Mouse (Mus musculus): ENCODE measurements at regions not wholly inside any gene's neighbourhood (a gene's known extent, or its start where the extent isn't known, plus 50 kb on each side); places are given as distances from the start of the nearest gene placed in this dataset.

DNA sequence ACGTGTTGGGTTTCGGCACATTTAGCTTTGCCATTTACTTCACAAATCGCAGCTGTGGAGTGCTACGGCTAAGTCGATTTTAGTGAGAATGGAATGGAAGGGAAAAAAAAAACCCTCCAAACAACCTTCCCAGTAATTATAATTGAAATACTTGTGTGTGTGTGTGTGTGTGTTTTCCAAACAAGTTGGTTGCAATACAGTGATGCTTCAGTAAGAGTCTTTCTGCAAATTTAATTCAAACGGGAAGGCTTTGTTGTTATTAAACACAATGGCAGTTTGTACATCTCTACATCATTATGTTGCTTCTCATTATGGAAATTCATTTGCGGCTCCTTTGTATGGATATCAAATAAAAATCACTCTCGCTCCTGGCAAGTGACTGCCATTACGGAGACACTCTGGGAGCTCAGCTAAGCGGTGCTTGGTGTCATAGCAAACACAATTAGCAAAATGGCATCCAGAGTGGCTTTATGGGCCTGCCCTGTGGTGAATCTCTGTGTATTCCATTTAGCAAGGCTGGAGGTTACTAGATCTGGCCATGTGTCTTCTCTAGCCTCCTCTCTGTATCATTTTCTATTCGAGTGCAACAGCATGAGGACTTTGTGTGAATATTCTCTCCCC is 165.4 kb upstream of the Kif2a start:
- Histone ChIP-seq H3K9me3 (no peaks in the 10 kb centered on the region), H3K36me3 (replicated peaks) (no peaks in the 10 kb centered on the region), H3K9ac (no peak overlapping the region), H3K4me3 (no peak overlapping the region), H3K27ac (0 out of 2 replicates have a peak overlapping the region, but pooled peaks have one; percentile 26), H3K4me2 (no peak overlapping the region), H3K27me3 (replicated peaks) (no peaks in the 10 kb centered on the region), H3K4me1 (0 out of 2 replicates have a peak, but pooled peaks cover 2% of the 10 kb centered on the region)
- no peak for ATAC-seq (replicated peaks)
- WGBS, result 67% methylated on average over 11 of the region's 11 CpGs

DNA sequence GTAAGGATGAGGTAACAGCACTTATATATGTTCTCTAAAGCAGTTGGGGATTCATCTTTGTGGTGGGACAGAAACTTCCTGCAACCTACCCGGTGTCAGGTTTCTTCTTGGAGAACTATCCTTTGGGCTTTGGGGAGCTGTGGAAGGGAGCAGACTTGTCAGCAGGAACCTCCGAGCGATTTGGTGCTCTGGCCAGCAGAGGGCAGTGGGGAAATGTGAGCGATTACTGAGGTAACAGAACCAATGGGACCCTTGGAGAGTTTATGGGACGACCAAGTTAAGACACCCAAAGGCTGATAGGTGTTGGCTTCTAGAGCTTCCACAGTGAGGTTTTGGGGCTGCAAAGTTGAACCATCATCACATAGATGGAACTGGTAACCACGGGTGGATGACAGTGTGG is 160.6 kb upstream of the Kif2a start:
- Histone ChIP-seq H3K27me3 (replicated peaks) (no peaks in the 10 kb centered on the region), H3K4me3 (no peak overlapping the region), H3K4me2 (no peak overlapping the region), H3K36me3 (replicated peaks) (no peaks in the 10 kb centered on the region), H3K9me3 (no peaks in the 10 kb centered on the region), H3K9ac (no peak overlapping the region), H3K27ac (no peak overlapping the region), H3K4me1 (0 out of 2 replicates have a peak, but pooled peaks cover under 1% of the 10 kb centered on the region)
- WGBS, result 21% methylated on average over 6 of the region's 6 CpGs
- ATAC-seq (replicated peaks), result no peak

DNA sequence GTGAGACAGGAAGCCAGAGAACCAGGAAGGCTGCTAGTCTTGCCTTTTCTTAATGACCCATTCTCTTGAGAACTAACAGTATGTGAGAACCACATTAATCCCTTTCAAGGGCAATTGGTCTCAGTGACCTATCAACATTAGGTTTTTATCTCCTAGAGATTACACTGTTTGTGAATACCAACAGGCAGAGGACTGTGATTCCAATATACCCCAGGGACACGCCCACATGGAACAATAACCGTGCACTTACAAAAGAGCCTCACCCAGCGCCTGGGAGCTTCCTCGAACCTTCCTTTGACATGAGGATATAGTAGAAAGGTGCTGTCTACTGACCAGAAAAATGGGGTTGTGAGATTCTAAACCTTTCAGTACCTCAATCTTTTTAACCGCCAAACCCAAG is 157.6 kb upstream of the Kif2a start:
- Histone ChIP-seq H3K9ac (no peak overlapping the region), H3K27ac (no peak overlapping the region), H3K9me3 (no peaks in the 10 kb centered on the region), H3K4me1 (no peaks in the 10 kb centered on the region), H3K27me3 (replicated peaks) (no peaks in the 10 kb centered on the region), H3K4me2 (no peak overlapping the region), H3K36me3 (replicated peaks) (no peaks in the 10 kb centered on the region), H3K4me3 (no peak overlapping the region)
- 79% methylated on average over 5 of the region's 5 CpGs for WGBS
- ATAC-seq (replicated peaks), result no peak

DNA sequence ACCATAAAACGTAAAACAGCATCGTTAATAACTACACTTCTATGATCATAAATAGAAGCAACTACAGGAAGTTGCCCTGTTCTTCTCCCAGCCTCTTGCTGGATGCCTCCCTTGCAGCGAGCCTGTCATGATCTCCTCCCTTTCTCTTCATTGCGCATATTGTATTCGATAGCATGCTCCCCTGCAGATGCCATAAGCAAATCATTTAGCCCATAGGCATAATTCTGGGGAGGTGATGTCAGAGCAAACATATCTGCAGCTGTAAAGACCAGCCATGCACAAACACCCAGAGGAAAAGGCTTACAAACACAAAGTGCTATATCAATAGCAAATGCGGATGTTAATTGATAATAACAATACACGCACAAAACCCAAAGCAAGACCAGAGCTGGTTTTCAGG is 155.7 kb upstream of the Kif2a start:
- no peak overlapping the region for H3K4me2 ChIP-seq
- no peak overlapping the region for H3K27ac ChIP-seq
- no peaks in the 10 kb centered on the region for H3K27me3 ChIP-seq (replicated peaks)
- no peaks in the 10 kb centered on the region for H3K36me3 ChIP-seq (replicated peaks)
- H3K4me3 ChIP-seq, result no peak overlapping the region
- H3K9me3 ChIP-seq, result no peaks in the 10 kb centered on the region
- WGBS, result 80% methylated on average over 7 of the region's 7 CpGs
- H3K4me1 ChIP-seq, result no peaks in the 10 kb centered on the region
- no peak overlapping the region for H3K9ac ChIP-seq
- ATAC-seq (replicated peaks), result no peak

DNA sequence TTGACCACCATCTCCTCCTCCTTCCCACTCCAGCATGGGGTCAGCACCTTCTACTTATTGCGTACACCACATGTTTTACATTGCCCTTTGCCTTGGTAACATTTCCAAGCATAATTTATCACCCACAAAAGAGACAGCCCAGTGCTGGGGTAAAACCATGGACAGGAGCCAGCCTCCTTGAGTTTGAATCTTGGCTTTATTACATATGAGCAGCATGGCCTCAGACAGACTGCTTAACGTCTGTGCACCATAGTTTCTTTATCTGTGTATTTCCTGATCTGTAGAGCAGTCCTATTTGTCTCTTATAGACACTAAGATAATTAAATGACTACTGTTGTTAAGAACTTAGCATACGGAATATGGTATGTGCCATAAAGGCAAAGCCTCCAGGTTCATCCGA is 154.0 kb upstream of the Kif2a start:
- H3K27ac ChIP-seq, result no peak overlapping the region
- no peaks in the 10 kb centered on the region for H3K9me3 ChIP-seq
- H3K4me2 ChIP-seq, result no peak overlapping the region
- 89% methylated on average over 4 of the region's 4 CpGs for WGBS
- no peaks in the 10 kb centered on the region for H3K4me1 ChIP-seq
- H3K4me3 ChIP-seq, result no peak overlapping the region
- ATAC-seq (replicated peaks), result no peak
- H3K27me3 ChIP-seq (replicated peaks), result no peaks in the 10 kb centered on the region
- H3K9ac ChIP-seq, result no peak overlapping the region
- no peaks in the 10 kb centered on the region for H3K36me3 ChIP-seq (replicated peaks)

- Histone ChIP-seq H3K4me2 (peak overlapping the region; percentile 71), H3K4me3 (peak overlapping the region; percentile 32), H3K27me3 (replicated peaks) (no peaks in the 10 kb centered on the region), H3K27ac (peak overlapping the region; percentile 67), H3K9me3 (no peaks in the 10 kb centered on the region), H3K36me3 (replicated peaks) (no peaks in the 10 kb centered on the region), H3K4me1 (peaks cover 16% of the 10 kb centered on the region), H3K9ac (peak overlapping the region; percentile 36)
- 4% methylated on average over 15 of the region's 15 CpGs for WGBS
- peak; percentile 93 for ATAC-seq (replicated peaks)
Measured at GRCm38 (mm10) chr13:107168599-107169149, 146.7 kb upstream of the Kif2a start.

DNA sequence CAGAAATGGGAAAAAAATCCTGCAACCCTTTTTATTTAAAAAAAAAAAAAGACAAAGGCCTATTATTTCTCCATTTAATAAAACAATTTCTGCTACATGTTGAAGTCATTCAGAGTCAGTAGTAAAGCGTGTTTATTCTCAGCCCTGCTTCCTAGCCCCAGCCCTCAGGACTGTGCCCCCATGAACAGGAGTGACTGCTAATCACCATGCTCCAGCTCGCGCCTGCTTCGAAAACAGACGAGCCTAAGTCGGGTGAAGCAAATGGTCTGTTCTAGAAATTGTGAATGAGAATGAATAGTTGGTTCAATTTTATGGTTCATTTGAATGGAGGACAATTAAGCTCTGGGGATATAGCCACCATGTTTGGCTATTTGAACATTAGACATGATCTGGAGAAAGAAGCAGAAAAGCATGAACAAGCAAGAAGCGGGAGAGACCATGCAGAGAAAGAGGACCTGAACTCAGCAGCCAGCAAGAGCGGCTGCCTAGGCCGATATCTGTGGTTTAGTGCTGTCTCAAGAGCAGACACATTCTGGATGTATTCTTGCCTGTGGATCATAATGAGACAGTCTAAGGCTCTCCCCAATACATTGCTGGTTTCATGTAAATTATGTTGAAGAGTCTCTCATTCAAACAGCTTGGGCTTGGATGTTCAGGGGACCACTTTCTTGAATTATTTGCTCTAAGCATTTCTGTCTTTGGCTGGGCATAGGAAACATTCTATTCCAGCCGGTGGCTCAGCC is 146.1 kb upstream of the Kif2a start:
- peaks cover 16% of the 10 kb centered on the region for H3K4me1 ChIP-seq
- H3K36me3 ChIP-seq (replicated peaks), result no peaks in the 10 kb centered on the region
- H3K4me2 ChIP-seq, result peak overlapping the region; percentile 71
- peak overlapping the region; percentile 36; the same call in 1 of the 2 replicates for H3K9ac ChIP-seq
- WGBS, result 43% methylated on average over 10 of the region's 10 CpGs
- H3K27me3 ChIP-seq (replicated peaks), result no peaks in the 10 kb centered on the region
- peak; percentile 76 for ATAC-seq (replicated peaks)
- H3K27ac ChIP-seq, result peak overlapping the region; percentile 67
- no peaks in the 10 kb centered on the region for H3K9me3 ChIP-seq
- H3K4me3 ChIP-seq, result peak overlapping the region; percentile 32

GRCm38 (mm10) chr13:107151548-107151947 is 129.6 kb upstream of the Kif2a start:
- Histone ChIP-seq H3K4me1 (no peaks in the 10 kb centered on the region; the same call in 1 of the 2 replicates), H3K9me3 (no peaks in the 10 kb centered on the region), H3K27me3 (replicated peaks) (no peaks in the 10 kb centered on the region), H3K4me2 (no peak overlapping the region), H3K36me3 (replicated peaks) (no peaks in the 10 kb centered on the region), H3K9ac (no peak overlapping the region), H3K4me3 (no peak overlapping the region), H3K27ac (no peak overlapping the region)
- ATAC-seq (replicated peaks), result no peak
- 71% methylated on average over 5 of the region's 5 CpGs for WGBS

GRCm38 (mm10) chr13:107141209-107141608 is 119.3 kb upstream of the Kif2a start:
- Histone ChIP-seq H3K4me1 (no peaks in the 10 kb centered on the region), H3K4me3 (no peak overlapping the region), H3K9ac (no peak overlapping the region), H3K27me3 (replicated peaks) (no peaks in the 10 kb centered on the region), H3K4me2 (no peak overlapping the region), H3K36me3 (replicated peaks) (no peaks in the 10 kb centered on the region), H3K27ac (no peak overlapping the region), H3K9me3 (no peaks in the 10 kb centered on the region)
- WGBS, result 47% methylated on average over 4 of the region's 4 CpGs
- no peak for ATAC-seq (replicated peaks)

DNA sequence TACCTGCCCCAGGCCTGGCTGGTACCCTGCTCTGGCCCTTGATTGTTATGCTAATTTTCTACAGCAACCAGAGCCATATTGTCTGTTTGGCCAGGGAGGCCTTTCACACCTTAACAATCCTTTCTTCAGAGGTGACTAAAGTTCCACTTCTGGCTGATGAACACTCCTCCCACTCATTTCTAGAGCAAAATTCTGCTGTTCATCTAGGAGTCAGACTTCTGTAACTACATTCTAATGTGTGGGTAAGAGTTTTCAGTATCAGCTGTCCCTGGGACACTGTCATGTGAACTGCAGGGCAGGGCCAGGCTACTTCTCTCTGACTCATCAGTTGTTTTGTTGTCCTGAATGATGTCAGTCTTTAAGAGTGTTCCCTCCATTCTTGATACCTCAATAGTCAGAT is 112.2 kb upstream of the Kif2a start:
- no peak for ATAC-seq (replicated peaks)
- no peaks in the 10 kb centered on the region for H3K27me3 ChIP-seq (replicated peaks)

DNA sequence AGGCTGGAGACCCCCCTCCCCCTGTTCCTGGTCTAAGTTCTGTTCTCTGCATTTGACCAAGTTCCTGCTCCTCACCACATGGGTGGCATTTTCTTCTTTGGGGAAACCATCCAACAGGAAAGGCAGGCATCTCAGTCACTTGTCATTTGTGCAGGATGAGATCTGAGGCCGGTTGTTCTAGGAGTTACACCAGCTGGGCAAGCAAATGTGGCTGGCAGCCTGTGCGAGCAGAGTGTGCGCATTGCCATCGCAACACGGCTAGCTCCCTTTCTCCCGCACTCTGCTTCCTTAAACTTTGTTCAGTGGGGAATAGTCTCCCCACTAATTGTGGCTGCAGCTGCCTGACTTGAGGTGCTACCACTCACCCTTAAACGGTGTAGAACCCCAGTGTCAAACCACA is 104.7 kb upstream of the Kif2a start:
- Histone ChIP-seq H3K9me3 (no peaks in the 10 kb centered on the region), H3K27me3 (replicated peaks) (no peaks in the 10 kb centered on the region), H3K9ac (no peak overlapping the region), H3K36me3 (replicated peaks) (no peaks in the 10 kb centered on the region), H3K27ac (no peak overlapping the region), H3K4me1 (no peaks in the 10 kb centered on the region), H3K4me3 (no peak overlapping the region), H3K4me2 (no peak overlapping the region)
- WGBS, result 92% methylated on average over 7 of the region's 7 CpGs
- no peak for ATAC-seq (replicated peaks)

More for the DNA sequence above, 112.2 kb upstream of the Kif2a start:
- H3K27ac ChIP-seq, result no peak overlapping the region
- H3K9ac ChIP-seq, result no peak overlapping the region
- no peak overlapping the region for H3K4me3 ChIP-seq
- no peak overlapping the region for H3K4me2 ChIP-seq
- H3K9me3 ChIP-seq, result no peaks in the 10 kb centered on the region
- H3K36me3 ChIP-seq (replicated peaks), result no peaks in the 10 kb centered on the region
- no peaks in the 10 kb centered on the region for H3K4me1 ChIP-seq

GRCm38 (mm10) chr13:107124130-107124668 is 102.3 kb upstream of the Kif2a start:
- Histone ChIP-seq H3K27me3 (replicated peaks) (no peaks in the 10 kb centered on the region), H3K9ac (no peak overlapping the region), H3K4me2 (no peak overlapping the region), H3K27ac (no peak overlapping the region), H3K9me3 (no peaks in the 10 kb centered on the region), H3K36me3 (replicated peaks) (no peaks in the 10 kb centered on the region), H3K4me1 (no peaks in the 10 kb centered on the region), H3K4me3 (no peak overlapping the region)
- no peak for ATAC-seq (replicated peaks)
- 71% methylated on average over 8 of the region's 8 CpGs for WGBS
